Mouse (Mus musculus) embryonic facial prominence, embryonic 13.5 days (tissue): ENCODE data around the gene Apol10b. TPM values are rescaled to one million over a fixed set of nuclear protein-coding genes. Genes with fewer than 3 reads are reported as not detected.
"Not testable (repeated sequence)": the region's sequence is repeated elsewhere in the genome, so short reads cannot be mapped to it uniquely, and the experiment has no call there.

Experiments
- ATAC-seq: fragments of 200-750 bp; cut with Nextera tagmentation; 2 replicates; pipeline ENCODE4 v1.8.0; 2017; ENCODE audit warnings: low read depth; ENCODE audit not compliant: insufficient number of reproducible peaks, insufficient read depth, low FRiP score, low TSS enrichment
- H3K27ac ChIP-seq: fragments of 300-500 bp; sonication (generic); 2 replicates; pipeline ENCODE4 v1.5.1; 2015; ENCODE audit warnings: moderate library complexity, mild to moderate bottlenecking, inconsistent platforms
- H3K27me3 ChIP-seq: fragments of 300-500 bp; sonication (generic); 2 replicates; pipeline ENCODE4 v1.6.1; 2015; ENCODE audit warnings: mild to moderate bottlenecking, inconsistent platforms
- H3K36me3 ChIP-seq: fragments of 300-500 bp; sonication (generic); 2 replicates; pipeline ENCODE4 v1.6.1; 2015; ENCODE audit warnings: mild to moderate bottlenecking, inconsistent platforms
- H3K4me1 ChIP-seq: fragments of 300-500 bp; sonication (generic); 2 replicates; pipeline ENCODE4 v1.6.1; 2015; ENCODE audit warnings: inconsistent platforms
- H3K4me2 ChIP-seq: fragments of 300-500 bp; sonication (generic); 2 replicates; pipeline ENCODE4 v1.6.1; 2015; ENCODE audit warnings: moderate library complexity, mild to moderate bottlenecking, inconsistent platforms
- H3K4me3 ChIP-seq: fragments of 300-500 bp; sonication (generic); 2 replicates; pipeline ENCODE4 v1.5.1; 2015; ENCODE audit warnings: mild to moderate bottlenecking, inconsistent platforms
- H3K9ac ChIP-seq: fragments of 300-500 bp; sonication (generic); 2 replicates; pipeline ENCODE4 v1.6.1; 2015; ENCODE audit warnings: mild to moderate bottlenecking, inconsistent platforms
- H3K9me3 ChIP-seq: fragments of 300-500 bp; sonication (generic); 2 replicates; pipeline ENCODE4 v1.6.1; 2016; ENCODE audit warnings: inconsistent platforms
- WGBS: fragments of 180-500 bp; shearing (Covaris S2); methylation state at CpG from one replicate; pipeline ENCODE4 v1.1.7; 2015; ENCODE audit warnings: mixed read lengths; 5-methylcytosine and 5-hydroxymethylcytosine counted together
- polyA plus RNA-seq: library from polyadenylated mRNA; unstranded; fragments of >200 nt; fragmentation: Nextera tagmentation; extraction: Ambion mirVana; gene quantifications from 2 replicates; pipeline ENCODE4 v1.2.1, GENCODE M21; 2015

Apol10b gene
- polyA plus RNA-seq, 1 experiment from 2014 or later = not detected

DNA sequence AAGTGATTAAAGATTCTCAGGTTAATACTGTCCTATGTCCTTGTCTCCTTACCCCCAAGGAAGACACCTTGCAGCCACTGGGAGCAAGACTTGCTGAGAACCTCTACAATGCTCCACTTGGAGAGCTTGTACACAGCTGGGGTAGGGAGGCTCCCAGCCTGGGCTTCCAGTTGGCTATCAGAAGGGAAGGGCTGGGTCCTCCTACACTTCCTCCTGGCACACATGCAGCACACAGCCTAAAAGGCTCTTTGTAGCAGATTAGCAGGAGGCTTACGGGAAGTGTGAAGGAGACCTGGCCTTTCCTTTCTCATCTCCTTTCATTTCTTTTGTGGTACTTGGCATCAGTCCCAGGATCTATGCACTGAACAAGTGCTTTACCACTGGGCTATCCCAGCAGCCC lies 14.2 kb downstream of the Apol10b start:
- ATAC-seq = no peak
- 67% methylated on average over 1 of the region's 1 CpGs for WGBS

DNA sequence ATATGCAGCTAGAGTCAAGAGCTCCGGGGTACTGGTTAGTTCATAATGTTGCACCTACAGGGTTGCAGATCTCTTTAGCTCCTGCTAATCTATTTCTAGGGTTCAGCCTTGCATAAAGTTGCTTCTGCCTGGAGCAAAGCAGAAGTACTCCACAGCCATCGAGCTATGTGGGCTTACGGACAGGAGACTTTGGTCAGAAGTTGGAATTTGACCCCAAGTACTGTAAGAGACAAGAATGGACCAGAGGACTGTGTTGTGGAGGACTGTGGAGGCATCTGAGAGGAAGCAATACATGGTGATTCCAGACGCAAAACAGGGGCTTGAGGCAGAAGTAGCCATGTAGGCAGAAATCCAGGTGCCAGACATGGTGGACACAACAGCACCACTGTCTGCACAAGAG lies 16.6 kb downstream of the Apol10b start:
- WGBS = 84% methylated on average over 4 of the region's 4 CpGs
- Histone ChIP-seq H3K4me1 (no peaks in the 10 kb centered on the region), H3K9ac (no peak overlapping the region), H3K27ac (no peak overlapping the region), H3K36me3 (no peaks in the 10 kb centered on the region), H3K4me3 (no peak overlapping the region), H3K9me3 (peaks cover 11% of the 10 kb centered on the region; the same call in 1 of the 2 replicates), H3K4me2 (no peak overlapping the region), H3K27me3 (no peaks in the 10 kb centered on the region)
- ATAC-seq = no peak

More for the DNA sequence above, 14.2 kb downstream of the Apol10b start:
- Histone ChIP-seq H3K4me3 (no peak overlapping the region), H3K4me1 (no peaks in the 10 kb centered on the region), H3K9me3 (peaks cover 11% of the 10 kb centered on the region; the same call in 1 of the 2 replicates), H3K27me3 (no peaks in the 10 kb centered on the region), H3K27ac (no peak overlapping the region), H3K9ac (no peak overlapping the region), H3K4me2 (no peak overlapping the region), H3K36me3 (no peaks in the 10 kb centered on the region)

DNA sequence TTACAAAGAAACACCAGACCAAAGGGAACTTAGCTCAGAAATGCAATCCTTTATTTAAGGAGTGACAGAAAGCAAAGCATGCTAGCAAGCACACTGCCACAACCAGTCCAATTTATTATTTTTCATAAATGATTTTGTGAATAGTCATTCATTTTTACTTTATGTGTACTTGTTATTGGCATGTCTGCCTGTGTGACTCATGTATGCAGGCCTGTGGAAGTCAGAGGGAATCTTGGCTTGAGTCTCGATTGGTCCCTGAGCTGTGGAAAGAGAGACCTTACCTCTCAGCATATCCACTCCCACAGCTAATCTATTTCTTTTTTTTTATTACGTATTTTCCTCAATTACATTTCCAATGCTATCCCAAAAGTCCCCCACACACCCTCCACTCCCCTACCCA lies 17.1 kb downstream of the Apol10b start:
- Histone ChIP-seq H3K9ac (no peak overlapping the region), H3K27ac (no peak overlapping the region), H3K4me3 (no peak overlapping the region), H3K9me3 (peaks cover 6% of the 10 kb centered on the region; the same call in 1 of the 2 replicates), H3K36me3 (no peaks in the 10 kb centered on the region), H3K27me3 (no peaks in the 10 kb centered on the region), H3K4me1 (no peaks in the 10 kb centered on the region), H3K4me2 (no peak overlapping the region)
- WGBS = 91% methylated on average over 2 of the region's 2 CpGs
- ATAC-seq = no peak

DNA sequence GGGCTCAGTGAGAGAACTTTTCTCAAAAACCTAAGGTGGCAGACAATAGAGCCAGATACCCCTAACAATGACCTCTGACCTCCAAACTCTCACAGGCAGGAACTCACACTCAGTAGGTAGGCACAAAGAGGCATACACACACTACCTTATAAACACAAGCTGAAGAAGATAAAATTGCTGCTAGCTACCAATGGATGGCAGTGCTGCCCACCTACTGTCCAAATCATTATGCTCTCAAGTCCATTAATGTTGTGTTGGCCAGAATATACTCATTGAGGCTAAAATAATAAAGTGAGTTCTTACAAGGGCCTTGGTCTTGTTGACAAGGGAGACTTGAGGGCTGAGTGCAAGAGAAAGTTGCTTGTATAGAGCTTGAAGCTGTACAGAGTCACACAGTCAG lies 32.7 kb downstream of the Apol10b start:
- H3K27me3 ChIP-seq = no peaks in the 10 kb centered on the region
- no peak overlapping the region for H3K27ac ChIP-seq
- H3K9me3 ChIP-seq = no peaks in the 10 kb centered on the region
- H3K9ac ChIP-seq = no peak overlapping the region
- no peak for ATAC-seq
- no peak overlapping the region for H3K4me3 ChIP-seq
- no peaks in the 10 kb centered on the region for H3K4me1 ChIP-seq
- H3K4me2 ChIP-seq = no peak overlapping the region
- H3K36me3 ChIP-seq = no peaks in the 10 kb centered on the region

DNA sequence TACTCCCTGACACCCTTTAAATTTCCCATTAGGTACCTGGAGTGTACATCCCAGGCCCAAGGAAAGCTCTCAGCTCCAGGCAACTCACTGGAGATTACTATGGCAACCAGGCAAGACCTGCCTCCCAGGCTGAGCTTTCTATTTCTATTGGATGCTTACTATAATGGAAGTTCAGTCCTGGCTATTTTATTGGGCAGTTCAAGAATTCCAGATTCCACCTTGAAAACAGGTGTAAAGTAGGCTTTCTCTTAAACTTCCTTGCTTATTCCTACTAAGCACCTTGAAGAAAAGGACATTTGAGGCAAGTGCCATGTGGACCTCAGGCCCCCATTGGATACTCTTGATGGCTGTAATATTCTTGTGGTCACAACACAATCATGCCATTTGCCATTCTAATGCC lies 34.1 kb downstream of the Apol10b start, which contains the start of gene 1700025B11Rik:
Gene 1700025B11Rik, minus strand, starts transcription at position 101 of the 400 bp plus-strand sequence.
- Histone ChIP-seq H3K27me3 (no peaks in the 10 kb centered on the region), H3K4me2 (no peak within 1 kb of the TSS), H3K9me3 (no peaks in the 10 kb centered on the region), H3K36me3 (no peaks in the 10 kb centered on the region), H3K27ac (no peak within 1 kb of the TSS), H3K9ac (no peak within 1 kb of the TSS), H3K4me3 (no peak within 1 kb of the TSS), H3K4me1 (no peaks in the 10 kb centered on the region)
- no peak for ATAC-seq

DNA sequence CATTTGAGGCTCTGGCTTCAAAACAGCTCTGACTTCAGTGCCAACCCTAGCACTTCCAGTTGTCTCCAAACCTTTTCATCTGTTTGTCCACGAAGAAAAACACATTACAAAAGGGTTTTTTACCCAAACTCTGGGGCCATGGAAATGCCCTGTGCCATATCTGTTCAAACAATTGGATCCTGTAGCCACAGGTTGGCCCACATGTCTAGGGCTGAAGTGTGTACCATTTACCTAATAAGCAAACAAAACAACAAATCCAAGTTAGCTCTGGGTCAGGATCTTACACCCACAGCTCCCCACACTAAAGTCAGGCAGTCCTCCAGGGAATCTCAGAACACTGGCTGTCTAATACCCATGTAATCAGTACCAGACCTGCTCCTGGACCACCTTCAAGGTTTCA lies 56.7 kb downstream of the Apol10b start:
- WGBS = 40% methylated on average over 1 of the region's 1 CpGs
- not testable (repeated sequence) for H3K9me3 ChIP-seq, ATAC-seq, H3K27me3 ChIP-seq, H3K9ac ChIP-seq, H3K36me3 ChIP-seq, H3K4me1 ChIP-seq, H3K4me2 ChIP-seq, H3K27ac ChIP-seq, H3K4me3 ChIP-seq

Other genes starting within 250 kb of the Apol10b start
- gene Apol7a, start 197.0 kb downstream of the Apol10b start, polyA plus RNA-seq = not detected in 2 replicates
- 0.15 TPM in 1 of 2 replicates, not detected in the other for gene Apol9a, start 185.0 kb downstream of the Apol10b start, polyA plus RNA-seq
- not detected in 2 replicates for gene Apol7b, start 148.6 kb downstream of the Apol10b start, polyA plus RNA-seq
- 0.08 TPM in 1 of 2 replicates, not detected in the other for gene Apol10a, start 119.1 kb downstream of the Apol10b start, polyA plus RNA-seq
- gene Apol11a, start 87.9 kb downstream of the Apol10b start, polyA plus RNA-seq = not detected in 2 replicates
- gene Apol7c, start 62.8 kb downstream of the Apol10b start, polyA plus RNA-seq = not detected in 2 replicates
- gene 1700025B11Rik, start 34.2 kb downstream of the Apol10b start, polyA plus RNA-seq = not detected in 2 replicates
- gene Gm36245, start 3.1 kb upstream of the Apol10b start, polyA plus RNA-seq = not detected in 2 replicates
- 0.10 TPM in 1 of 2 replicates, not detected in the other for gene Apol11b, start 47.2 kb upstream of the Apol10b start, polyA plus RNA-seq
- not detected in 2 replicates for gene Apol7e, start 102.7 kb upstream of the Apol10b start, polyA plus RNA-seq
- not detected in 2 replicates for gene Apol9b, start 132.9 kb upstream of the Apol10b start, polyA plus RNA-seq
- 0.22 and 0.32 TPM in 2 replicates for gene Apol8, start 160.9 kb upstream of the Apol10b start, polyA plus RNA-seq
- gene Myh9, start 246.1 kb upstream of the Apol10b start, polyA plus RNA-seq = 36.2 and 41.0 TPM in 2 replicates